Mouse (Mus musculus): ENCODE measurements around the gene 4930558K02Rik. TPM values are rescaled to one million over a fixed set of nuclear protein-coding genes. Genes with fewer than 3 reads are reported as not detected.

4930558K02Rik gene
- polyA plus RNA-seq, 1 experiment from 2014 or later: not detected

GRCm38 (mm10) chr1:161909074-161909473 lies 70.4 kb downstream of the 4930558K02Rik start:
- Histone ChIP-seq H3K27me3 (no peaks in the 10 kb centered on the region), H3K36me3 (ENCODE audit: poor library complexity, severe bottlenecking) (no peaks in the 10 kb centered on the region), H3K9me3 (replicated peaks) (no peaks in the 10 kb centered on the region), H3K4me1 (no peaks in the 10 kb centered on the region), H3K4me3 (no peak overlapping the region), H3K27ac (no peak overlapping the region), H3K4me2 (no peak overlapping the region), H3K9ac (no peak overlapping the region)
- no peak for ATAC-seq
- WGBS: 84% methylated on average over 8 of the region's 8 CpGs

GRCm38 (mm10) chr1:161907795-161908457 lies 71.5 kb downstream of the 4930558K02Rik start:
- Histone ChIP-seq H3K9ac (no peak overlapping the region), H3K4me3 (no peak overlapping the region), H3K4me2 (no peak overlapping the region), H3K27ac (no peak overlapping the region), H3K27me3 (no peaks in the 10 kb centered on the region), H3K36me3 (ENCODE audit: poor library complexity, severe bottlenecking) (no peaks in the 10 kb centered on the region), H3K9me3 (replicated peaks) (no peaks in the 10 kb centered on the region), H3K4me1 (no peaks in the 10 kb centered on the region)
- ATAC-seq: no peak
- WGBS: 65% methylated on average over 2 of the region's 2 CpGs

GRCm38 (mm10) chr1:161907111-161907510 lies 72.3 kb downstream of the 4930558K02Rik start:
- Histone ChIP-seq H3K36me3 (ENCODE audit: poor library complexity, severe bottlenecking) (no peaks in the 10 kb centered on the region), H3K4me1 (no peaks in the 10 kb centered on the region), H3K9me3 (replicated peaks) (no peaks in the 10 kb centered on the region), H3K4me3 (no peak overlapping the region), H3K4me2 (no peak overlapping the region), H3K27ac (no peak overlapping the region), H3K9ac (no peak overlapping the region), H3K27me3 (no peaks in the 10 kb centered on the region)
- ATAC-seq: no peak
- 92% methylated on average over 4 of the region's 4 CpGs for WGBS

GRCm38 (mm10) chr1:161902692-161903452 lies 76.6 kb downstream of the 4930558K02Rik start:
- no peaks in the 10 kb centered on the region for H3K36me3 ChIP-seq (ENCODE audit: poor library complexity, severe bottlenecking)
- no peak overlapping the region for H3K4me3 ChIP-seq
- H3K27ac ChIP-seq: no peak overlapping the region
- 85% methylated on average over 9 of the region's 9 CpGs for WGBS
- no peak overlapping the region for H3K4me2 ChIP-seq
- H3K27me3 ChIP-seq: no peaks in the 10 kb centered on the region
- no peak for ATAC-seq
- H3K4me1 ChIP-seq: no peaks in the 10 kb centered on the region
- no peak overlapping the region for H3K9ac ChIP-seq
- H3K9me3 ChIP-seq (replicated peaks): no peaks in the 10 kb centered on the region

GRCm38 (mm10) chr1:161900129-161900528 lies 79.3 kb downstream of the 4930558K02Rik start:
- Histone ChIP-seq H3K27ac (no peak overlapping the region), H3K4me2 (no peak overlapping the region), H3K27me3 (no peaks in the 10 kb centered on the region), H3K9ac (no peak overlapping the region), H3K36me3 (ENCODE audit: poor library complexity, severe bottlenecking) (no peaks in the 10 kb centered on the region), H3K4me1 (no peaks in the 10 kb centered on the region), H3K9me3 (replicated peaks) (no peaks in the 10 kb centered on the region), H3K4me3 (no peak overlapping the region)
- no peak for ATAC-seq
- 57% methylated on average over 2 of the region's 2 CpGs for WGBS

GRCm38 (mm10) chr1:161897235-161897634 lies 82.2 kb downstream of the 4930558K02Rik start:
- no peak for ATAC-seq
- no peak overlapping the region for H3K27ac ChIP-seq
- H3K4me1 ChIP-seq: no peaks in the 10 kb centered on the region
- H3K4me2 ChIP-seq: no peak overlapping the region
- H3K4me3 ChIP-seq: no peak overlapping the region
- no peaks in the 10 kb centered on the region for H3K36me3 ChIP-seq (ENCODE audit: poor library complexity, severe bottlenecking)
- H3K27me3 ChIP-seq: no peaks in the 10 kb centered on the region
- H3K9me3 ChIP-seq (replicated peaks): no peaks in the 10 kb centered on the region
- WGBS: 84% methylated on average over 8 of the region's 8 CpGs
- H3K9ac ChIP-seq: no peak overlapping the region

GRCm38 (mm10) chr1:161896130-161896529 lies 83.3 kb downstream of the 4930558K02Rik start:
- Histone ChIP-seq H3K27me3 (no peaks in the 10 kb centered on the region), H3K27ac (no peak overlapping the region), H3K4me3 (no peak overlapping the region), H3K9ac (no peak overlapping the region), H3K4me1 (no peaks in the 10 kb centered on the region), H3K9me3 (replicated peaks) (no peaks in the 10 kb centered on the region), H3K4me2 (no peak overlapping the region), H3K36me3 (ENCODE audit: poor library complexity, severe bottlenecking) (no peaks in the 10 kb centered on the region)
- WGBS: 83% methylated on average over 10 of the region's 10 CpGs
- ATAC-seq: no peak

GRCm38 (mm10) chr1:161895014-161895413 lies 84.4 kb downstream of the 4930558K02Rik start:
- no peak for ATAC-seq
- WGBS: 96% methylated on average over 3 of the region's 3 CpGs

GRCm38 (mm10) chr1:161894553-161894952 lies 84.9 kb downstream of the 4930558K02Rik start:
- H3K4me2 ChIP-seq: no peak overlapping the region
- no peak overlapping the region for H3K4me3 ChIP-seq
- no peaks in the 10 kb centered on the region for H3K36me3 ChIP-seq (ENCODE audit: poor library complexity, severe bottlenecking)
- H3K27ac ChIP-seq: no peak overlapping the region
- H3K4me1 ChIP-seq: no peaks in the 10 kb centered on the region
- H3K27me3 ChIP-seq: no peaks in the 10 kb centered on the region
- ATAC-seq: no peak
- H3K9ac ChIP-seq: no peak overlapping the region
- no peaks in the 10 kb centered on the region for H3K9me3 ChIP-seq (replicated peaks)
- 83% methylated on average over 2 of the region's 2 CpGs for WGBS

More at GRCm38 (mm10) chr1:161895014-161895413, 84.4 kb downstream of the 4930558K02Rik start:
- Histone ChIP-seq H3K4me3 (no peak overlapping the region), H3K36me3 (ENCODE audit: poor library complexity, severe bottlenecking) (no peaks in the 10 kb centered on the region), H3K4me1 (no peaks in the 10 kb centered on the region), H3K9ac (no peak overlapping the region), H3K4me2 (no peak overlapping the region), H3K9me3 (replicated peaks) (no peaks in the 10 kb centered on the region), H3K27ac (no peak overlapping the region), H3K27me3 (no peaks in the 10 kb centered on the region)

- Histone ChIP-seq H3K4me1 (no peaks in the 10 kb centered on the region), H3K9me3 (replicated peaks) (no peaks in the 10 kb centered on the region), H3K9ac (no peak overlapping the region), H3K27me3 (no peaks in the 10 kb centered on the region), H3K36me3 (ENCODE audit: poor library complexity, severe bottlenecking) (no peaks in the 10 kb centered on the region), H3K4me2 (no peak overlapping the region), H3K27ac (no peak overlapping the region), H3K4me3 (no peak overlapping the region)
- ATAC-seq: no peak
- WGBS: 89% methylated on average over 2 of the region's 2 CpGs
Observed at GRCm38 (mm10) chr1:161894126-161894525, 85.3 kb downstream of the 4930558K02Rik start.
